11 mouse cellular contexts compared by ENCODE assay signal in the genomic region with DNA sequence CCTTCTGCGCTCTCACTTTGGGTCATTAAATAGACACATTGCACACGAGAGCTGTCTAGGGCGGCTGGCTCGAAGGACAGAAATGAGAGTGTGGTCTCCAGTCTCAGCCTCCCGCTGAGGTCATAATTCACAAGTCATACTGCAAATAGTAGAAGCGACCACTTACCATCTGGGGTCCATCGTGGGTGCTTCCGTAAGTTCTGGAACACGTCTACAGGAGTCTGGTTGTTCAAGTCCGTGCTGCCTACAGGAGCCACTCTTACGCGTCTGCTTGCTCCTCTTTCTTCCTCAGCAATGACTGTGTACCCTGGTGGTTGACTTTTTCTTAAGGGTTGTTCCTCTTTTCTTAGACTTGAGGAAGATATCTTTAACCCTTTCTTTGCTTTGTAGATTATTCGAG. TPM values are rescaled to one million over a fixed set of nuclear protein-coding genes. Genes with fewer than 3 reads are reported as not detected.
DNase-seq lines count a peak whose midpoint lies in the region; ATAC-seq and TF ChIP-seq lines count a peak whose summit lies in the region.
"Had no signal": no experiment of that assay in that cellular context is flagged by ENCODE, and none has a peak within 500 bp of the region (broad histone marks: within the 10 kb centered on the region; RNA-seq: fewer than 3 reads in every experiment).

A gene (minus strand): TSS at position 300 of the 400 bp plus-strand sequence.

- no peak within 1 kb of the TSS for H3K27ac ChIP-seq in gastrocnemius, adult 2 months
- H3K27ac ChIP-seq: heart, embryonic 15.5 days; liver, embryonic 14.5 days had no signal

- DNase-seq in gastrocnemius, adult 2 months = no peak
- DNase-seq in gastrocnemius, adult 18-20 months (ENCODE audit: low spot score) = no peak
- DNase-seq in 416B (ENCODE audit: low read depth) = peak; percentile 23
- peak; percentile 47 for DNase-seq in c-Kit-positive CD71-negative TER-119-negative erythroid progenitor cells, embryonic 14.5 days (ENCODE audit: low read depth)
- DNase-seq in right cerebral cortex, postnatal 25 days = no peak
- DNase-seq in left cerebral cortex, adult 8-10 months (ENCODE audit: low spot score in 2 of 2) = no peak
- DNase-seq in yolk sac, embryonic 10.5 days (ENCODE audit: low spot score) = no peak
- DNase-seq: cerebellum, postnatal 14 days had no signal

- TF ChIP-seq CTCF in gastrocnemius, adult 2 months (IDR thresholded peaks at IDR 0.05) = no peak

- peak within 1 kb of the TSS; percentile 42; the same call in 1 of the 2 replicates for H3K4me3 ChIP-seq in gastrocnemius, adult 2 months
- H3K4me3 ChIP-seq: heart, embryonic 15.5 days had no signal

- peak; percentile 92 for ATAC-seq in megakaryocyte progenitor cell, adult 5-6 weeks (replicated peaks; ENCODE audit: poor library complexity)

- intact Hi-C loops in gastrocnemius, adult 2 months (cut with DNase I) = no loop called here

RNA-seq across cellular contexts. Expression of the gene that starts here (rescaled TPM):
- under 1 TPM; 0.13 to 0.17 TPM for total RNA-seq in gastrocnemius, adult 2 months (2021)
- under 1 TPM; 0.14 to 0.28 TPM for total RNA-seq in gastrocnemius, adult 18-20 months (2021)
- total RNA-seq in megakaryocyte progenitor cell, adult 5-6 weeks (2015) = 2.6 and 3.2 TPM in 2 replicates
- total RNA-seq in megakaryocyte progenitor cell, adult 5-6 weeks (2017) = 0.91 and 1.5 TPM in 2 replicates
- total RNA-seq in left cerebral cortex, adult 8-10 months (2022) = 1 to 10 TPM in 3 of 4 experiments, under 1 TPM in 1; 0.74 to 3.8 (median 2.3) TPM

Comparison
In these comparisons a context has a peak if more than half of its experiments do, and no peak if none do; other contexts are left out.
1. DNase-seq: peak in 416B (single experiment) and c-Kit-positive CD71-negative TER-119-negative erythroid progenitor cells, embryonic 14.5 days (single experiment); none in gastrocnemius, adult 2 months (single experiment), gastrocnemius, adult 18-20 months (single experiment), right cerebral cortex, postnatal 25 days (single experiment), left cerebral cortex, adult 8-10 months (0 of 2) and yolk sac, embryonic 10.5 days (single experiment).